Mouse (Mus musculus): Measurements from ENCODE around the gene Cbln4. TPM values are rescaled to one million over a fixed set of nuclear protein-coding genes. Genes with fewer than 3 reads are reported as not detected.

Gene Cbln4
- total RNA-seq, 1 experiment from 2014 or later: not detected

DNA sequence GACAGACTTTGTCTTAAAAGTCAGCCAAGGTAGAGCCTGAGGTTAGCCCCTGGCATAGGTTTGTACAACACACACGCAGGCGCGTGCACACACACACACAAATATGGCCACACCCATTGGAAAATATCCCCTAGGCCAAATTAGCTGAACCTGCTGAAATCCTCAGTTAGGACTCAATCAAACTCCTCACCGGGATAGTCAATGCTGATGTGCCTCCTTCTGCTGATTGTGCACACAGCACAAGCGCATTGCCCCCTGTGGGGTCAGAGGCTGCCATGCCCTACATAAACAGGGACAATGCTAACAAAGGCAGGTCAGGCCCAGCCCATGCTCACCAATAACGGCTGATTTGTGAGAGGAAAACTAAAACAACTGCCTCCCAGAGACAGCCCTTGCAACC lies 56.6 kb downstream of the Cbln4 start:
- no peak for ATAC-seq (replicated peaks; ENCODE audit: low read depth, poor library complexity, severe bottlenecking)

Other genes with a start within 250 kb of the Cbln4 start
- gene Mc3r, start 205.0 kb upstream of the Cbln4 start, total RNA-seq (2017): not detected in 2 replicates

All from common myeloid progenitor, adult 5-6 weeks (primary cell).